In the genomic region with DNA sequence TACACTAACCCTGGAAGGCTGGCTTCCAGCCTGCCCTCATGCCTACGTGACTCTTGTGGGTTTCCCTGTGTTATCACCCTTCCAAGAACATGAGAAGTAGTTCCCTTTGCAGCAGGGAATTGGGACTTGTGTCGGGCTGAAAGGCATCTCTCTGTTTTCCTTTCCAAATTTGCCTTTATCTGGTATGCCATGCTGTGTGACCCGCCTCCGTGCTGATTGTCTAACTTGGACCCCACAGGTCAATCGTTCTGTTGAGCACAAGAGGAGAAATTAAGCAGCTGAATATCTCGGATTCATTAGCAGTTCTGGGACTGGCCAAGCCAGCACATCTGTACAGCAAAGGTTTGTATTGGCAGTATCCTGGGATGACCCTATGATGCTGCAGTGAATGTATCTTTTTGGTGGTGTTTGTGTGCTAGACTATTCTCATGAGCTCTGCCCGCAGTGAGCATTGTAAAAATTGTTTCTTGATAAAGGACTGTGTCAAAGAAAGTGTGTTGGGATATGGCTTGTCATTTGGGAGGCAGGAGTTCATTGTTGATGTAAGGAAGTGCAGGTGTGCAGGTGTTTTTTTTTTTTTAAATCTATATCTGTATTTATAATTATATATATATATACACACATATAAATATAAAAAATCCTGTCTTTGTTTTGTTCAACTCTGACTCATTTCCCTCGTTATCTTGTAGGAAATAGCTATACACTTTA, we compare ENCODE assay signal across 22 mouse cellular contexts.
"Had no signal": no experiment of that assay in that cellular context is flagged by ENCODE, and none has a peak within 500 bp of the region (broad histone marks: within the 10 kb centered on the region; RNA-seq: fewer than 3 reads in every experiment).

No protein-coding gene starts in this region.

- DNase-seq: kidney, postnatal 25 days; layer of hippocampus, postnatal 36 days; lung, adult 18-20 months; lung, postnatal 10 days; lung, postnatal 36 days; midbrain, embryonic 14.5 days; right cerebral cortex, adult 18-20 months; right cerebral cortex, postnatal 14 days; right cerebral cortex, postnatal 4 days; thymus, adult 2 months; thymus, postnatal 14 days; thymus, postnatal 4 days had no signal

- H3K27ac ChIP-seq: kidney, postnatal 0 days; left cerebral cortex, adult 2 months; liver, embryonic 15.5 days; lung, embryonic 15.5 days; midbrain, embryonic 10.5 days; neural tube, embryonic 12.5 days; neural tube, embryonic 15.5 days; stomach, postnatal 0 days had no signal

- H3K4me1 ChIP-seq: liver, embryonic 15.5 days; lung, embryonic 15.5 days; megakaryocyte, embryonic 14.5 days; midbrain, embryonic 10.5 days; neural tube, embryonic 12.5 days; neural tube, embryonic 15.5 days had no signal

- H3K4me2 ChIP-seq: liver, embryonic 11.5 days; liver, embryonic 15.5 days; lung, embryonic 15.5 days; neural tube, embryonic 12.5 days; neural tube, embryonic 15.5 days had no signal

- H3K9ac ChIP-seq: liver, embryonic 15.5 days; lung, embryonic 15.5 days; neural tube, embryonic 12.5 days; neural tube, embryonic 15.5 days had no signal

- H3K4me3 ChIP-seq: left cerebral cortex, adult 2 months; liver, embryonic 15.5 days; lung, embryonic 15.5 days; megakaryocyte, embryonic 14.5 days; midbrain, embryonic 10.5 days; neural tube, embryonic 12.5 days; neural tube, embryonic 15.5 days had no signal

- H3K9me3 ChIP-seq: liver, embryonic 15.5 days; lung, embryonic 15.5 days; megakaryocyte, embryonic 14.5 days; midbrain, embryonic 10.5 days; neural tube, embryonic 12.5 days; neural tube, embryonic 15.5 days had no signal

- H3K27me3 ChIP-seq: liver, embryonic 15.5 days; lung, embryonic 15.5 days; megakaryocyte, embryonic 14.5 days; neural tube, embryonic 12.5 days; neural tube, embryonic 15.5 days had no signal
